Mouse (Mus musculus): ENCODE data around the gene Cbr1. TPM values are rescaled to one million over a fixed set of nuclear protein-coding genes. Genes with fewer than 3 reads are reported as not detected.

Cbr1 gene
- 68.9 TPM for polyA plus RNA-seq (2017; shearing (Covaris generic))

DNA sequence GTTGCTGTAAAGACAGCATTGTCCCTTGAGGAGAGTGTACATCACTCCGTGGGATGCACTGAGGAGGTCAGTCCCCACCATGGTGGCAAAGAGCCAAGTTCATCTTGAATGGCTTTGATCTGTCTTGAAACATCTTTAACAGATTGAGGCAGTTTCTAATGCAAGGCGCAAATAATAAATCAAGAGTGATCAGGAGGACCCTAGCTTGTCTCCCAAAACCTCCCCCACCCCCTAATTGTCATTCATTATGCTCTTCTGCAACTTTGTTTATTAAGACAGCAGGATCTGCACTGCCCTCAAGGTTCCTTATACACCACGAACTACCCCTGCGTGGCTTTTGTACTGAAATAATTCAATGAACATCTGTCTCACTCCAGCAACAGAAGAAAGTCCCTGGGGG is at the start of gene Cbr1:
TSS of gene Cbr1 (plus strand) at position 301 of the 400 bp plus-strand sequence.

DNA sequence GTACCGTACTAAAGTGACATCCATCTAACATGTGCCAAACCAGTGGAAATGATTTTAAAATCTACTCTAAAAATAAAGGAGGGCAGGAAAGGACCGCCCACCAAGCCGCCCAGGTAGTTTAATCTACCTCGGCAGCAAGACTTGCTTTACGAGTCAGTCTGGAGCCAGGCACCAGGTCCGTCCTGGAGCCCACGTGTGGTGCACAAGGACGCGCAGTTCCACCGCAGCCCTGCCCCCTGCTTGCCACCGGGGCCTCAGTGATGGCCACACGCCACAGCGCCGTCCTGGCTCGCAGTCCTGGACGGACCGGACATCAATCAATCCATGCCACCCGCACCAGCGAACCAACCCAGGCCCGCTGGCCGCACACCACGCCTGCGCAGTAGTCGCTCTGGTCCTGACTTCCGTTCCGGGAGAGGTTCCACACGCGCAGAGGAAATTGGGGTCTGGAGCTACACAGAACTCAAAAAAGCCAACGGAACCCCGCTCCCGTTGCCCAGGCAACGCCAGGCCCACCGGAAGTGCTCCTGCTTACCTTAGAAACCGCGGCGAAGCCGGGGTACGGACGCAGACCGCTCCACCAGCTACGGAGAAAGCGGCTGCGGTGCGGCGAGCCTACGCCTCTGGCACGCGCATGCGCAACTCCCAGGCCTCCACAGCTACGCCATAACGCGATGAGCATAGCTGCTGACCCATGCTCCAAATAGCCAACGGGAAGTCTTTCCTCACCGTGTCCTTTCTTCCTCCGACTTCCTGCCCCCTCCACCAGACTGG is 2.0 kb upstream of the Cbr1 start, which contains the start of gene Setd4:
TSS of gene Setd4 (minus strand) at position 625 of the 774 bp plus-strand sequence.

DNA sequence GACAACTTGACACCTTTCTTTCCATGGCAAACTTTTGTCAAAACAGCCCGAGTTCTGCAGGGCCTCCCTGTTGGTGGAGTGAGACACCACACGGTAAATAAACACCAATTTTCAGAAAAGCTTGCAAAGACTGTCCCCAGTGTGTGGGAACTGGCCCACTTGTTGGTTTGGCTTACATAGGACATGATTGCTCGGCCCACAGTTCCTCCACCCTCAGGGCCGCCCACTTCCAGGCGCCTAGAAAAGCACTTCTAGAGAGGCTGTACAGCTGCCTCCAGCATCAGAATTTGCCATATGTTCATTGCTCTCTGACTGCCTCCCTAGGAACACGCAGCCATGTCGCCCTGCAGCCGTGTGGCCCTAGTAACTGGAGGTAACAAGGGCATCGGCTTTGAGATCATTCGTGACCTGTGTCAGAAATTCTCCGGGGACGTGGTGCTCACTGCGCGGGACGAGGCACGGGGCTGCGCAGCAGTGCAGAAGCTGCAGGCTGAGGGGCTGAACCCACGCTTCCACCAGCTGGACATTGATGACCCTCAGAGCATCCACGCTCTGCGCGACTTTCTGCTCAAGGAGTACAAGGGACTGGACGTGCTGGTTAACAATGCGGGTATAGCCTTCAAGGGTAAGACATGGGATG is 22.2 kb downstream of the Cbr1 start, which contains the start of gene Gm5678:
TSS of gene Gm5678 (plus strand) at position 337 of the 640 bp plus-strand sequence.

Other genes starting within 250 kb of the Cbr1 start
- 40.3 TPM for gene Setd4, start 1.8 kb upstream of the Cbr1 start, polyA plus RNA-seq (2017; shearing (Covaris generic))
- not detected for gene Gm5678, start 22.2 kb downstream of the Cbr1 start, polyA plus RNA-seq (2017; shearing (Covaris generic))
- gene Cbr3, start 77.4 kb downstream of the Cbr1 start, polyA plus RNA-seq (2017; shearing (Covaris generic)) = not detected
- 42.9 TPM for gene Dop1b, start 106.1 kb downstream of the Cbr1 start, polyA plus RNA-seq (2017; shearing (Covaris generic))
- 78.5 TPM for gene Morc3, start 226.3 kb downstream of the Cbr1 start, polyA plus RNA-seq (2017; shearing (Covaris generic))